Mouse (Mus musculus): ENCODE results near the gene Apela. TPM values are rescaled to one million over a fixed set of nuclear protein-coding genes. Genes with fewer than 3 reads are reported as not detected.
"Not testable (repeated sequence)": the region's sequence is repeated elsewhere in the genome, so short reads cannot be mapped to it uniquely, and the experiment has no call there.

Apela gene
- polyA plus RNA-seq, 1 experiment from 2014 or later, result 4.2 TPM

- no peaks in the 10 kb centered on the region for H3K4me1 ChIP-seq
- no peak within 1 kb of the TSS for H3K4me2 ChIP-seq (replicated peaks)
- no peak within 1 kb of the TSS for H3K4me3 ChIP-seq
- WGBS, result 84% methylated on average over 8 of the region's 8 CpGs
- ATAC-seq (ENCODE audit: insufficient number of reproducible peaks, insufficient read depth, low FRiP score, low TSS enrichment), result no peak
- no peak within 1 kb of the TSS for H3K27ac ChIP-seq
- H3K9ac ChIP-seq, result no peak within 1 kb of the TSS
- H3K27me3 ChIP-seq, result no peaks in the 10 kb centered on the region
- H3K36me3 ChIP-seq, result no peaks in the 10 kb centered on the region
- H3K9me3 ChIP-seq, result no peaks in the 10 kb centered on the region
Observed at GRCm38 (mm10) chr8:65018423-65018822, 18.7 kb downstream of the Apela start, which contains the start of the genes Trim61 and Trim60. Trim61 (minus strand) TSS chr8:65018523. Trim60 (minus strand) TSS chr8:65018584.

- not testable (repeated sequence) for H3K27ac ChIP-seq; H3K4me1 ChIP-seq; H3K4me2 ChIP-seq (replicated peaks); ATAC-seq (ENCODE audit: insufficient number of reproducible peaks, insufficient read depth, low FRiP score, low TSS enrichment); H3K9me3 ChIP-seq; H3K36me3 ChIP-seq; H3K9ac ChIP-seq; H3K4me3 ChIP-seq; H3K27me3 ChIP-seq
- WGBS, result 73% methylated on average over 6 of the region's 6 CpGs
Observed at GRCm38 (mm10) chr8:65007616-65008015, 29.5 kb downstream of the Apela start.

GRCm38 (mm10) chr8:64998806-64999365, 38.2 kb downstream of the Apela start:
- no peaks in the 10 kb centered on the region for H3K9me3 ChIP-seq
- H3K36me3 ChIP-seq, result no peaks in the 10 kb centered on the region
- H3K4me1 ChIP-seq, result no peaks in the 10 kb centered on the region
- no peak for ATAC-seq (ENCODE audit: insufficient number of reproducible peaks, insufficient read depth, low FRiP score, low TSS enrichment)
- no peak overlapping the region for H3K4me3 ChIP-seq
- H3K4me2 ChIP-seq (replicated peaks), result no peak overlapping the region
- no peaks in the 10 kb centered on the region for H3K27me3 ChIP-seq
- 76% methylated on average over 4 of the region's 4 CpGs for WGBS
- H3K9ac ChIP-seq, result no peak overlapping the region
- no peak overlapping the region for H3K27ac ChIP-seq

GRCm38 (mm10) chr8:64987731-64988130, 49.4 kb downstream of the Apela start, which contains the start of gene Trim75:
Trim75 (minus strand) TSS chr8:64987831.
- Histone ChIP-seq H3K4me1 (no peaks in the 10 kb centered on the region), H3K4me2 (replicated peaks) (no peak within 1 kb of the TSS), H3K9me3 (no peaks in the 10 kb centered on the region), H3K9ac (no peak within 1 kb of the TSS), H3K27ac (no peak within 1 kb of the TSS), H3K36me3 (no peaks in the 10 kb centered on the region), H3K4me3 (no peak within 1 kb of the TSS), H3K27me3 (no peaks in the 10 kb centered on the region)
- no peak for ATAC-seq (ENCODE audit: insufficient number of reproducible peaks, insufficient read depth, low FRiP score, low TSS enrichment)
- WGBS, result 90% methylated on average over 4 of the region's 4 CpGs

- Histone ChIP-seq H3K27ac (no peak overlapping the region), H3K9me3 (no peaks in the 10 kb centered on the region), H3K4me2 (replicated peaks) (no peak overlapping the region), H3K4me1 (no peaks in the 10 kb centered on the region), H3K4me3 (no peak overlapping the region), H3K9ac (no peak overlapping the region), H3K27me3 (no peaks in the 10 kb centered on the region), H3K36me3 (no peaks in the 10 kb centered on the region)
- WGBS, result 75% methylated on average over 20 of the region's 20 CpGs
- ATAC-seq (ENCODE audit: insufficient number of reproducible peaks, insufficient read depth, low FRiP score, low TSS enrichment), result no peak
Observed at GRCm38 (mm10) chr8:64983150-64983897, 53.8 kb downstream of the Apela start.

Other genes with a start within 250 kb of the Apela start
- 11.9 and 13.6 TPM in 2 replicates for gene Klhl2, start 187.3 kb downstream of the Apela start, polyA plus RNA-seq (2016; fragmentation: Nextera tagmentation; extraction: Ambion mirVana)
- gene Tmem192, start 90.2 kb downstream of the Apela start, polyA plus RNA-seq (2016; fragmentation: Nextera tagmentation; extraction: Ambion mirVana), result 20.4 and 20.6 TPM in 2 replicates
- not detected in 2 replicates for gene Trim75, start 49.5 kb downstream of the Apela start, polyA plus RNA-seq (2016; fragmentation: Nextera tagmentation; extraction: Ambion mirVana)
- 0.22 TPM in 1 of 2 replicates, not detected in the other for gene Trim61, start 18.8 kb downstream of the Apela start, polyA plus RNA-seq (2016; fragmentation: Nextera tagmentation; extraction: Ambion mirVana)
- not detected in 2 replicates for gene Trim60, start 18.8 kb downstream of the Apela start, polyA plus RNA-seq (2016; fragmentation: Nextera tagmentation; extraction: Ambion mirVana)
- not detected in 2 replicates for gene Gm10663, start 37.7 kb upstream of the Apela start, polyA plus RNA-seq (2016; fragmentation: Nextera tagmentation; extraction: Ambion mirVana)
- gene BC030870, start 92.2 kb upstream of the Apela start, polyA plus RNA-seq (2016; fragmentation: Nextera tagmentation; extraction: Ambion mirVana), result 0.42 TPM in 1 of 2 replicates, not detected in the other

All from embryonic facial prominence, embryonic 12.5 days (tissue).